Mouse (Mus musculus) intestine, embryonic 15.5 days (tissue): ENCODE measurements around the gene Med1. TPM values are rescaled to one million over a fixed set of nuclear protein-coding genes. Genes with fewer than 3 reads are reported as not detected.
A peak's percentile ranks its signal among the peaks of the same experiment; 100 is the strongest.
"Not testable (repeated sequence)": the region's sequence is repeated elsewhere in the genome, so short reads cannot be mapped to it uniquely, and the experiment has no call there.

Experiments used
- ATAC-seq: fragments of 200-750 bp; cut with Nextera tagmentation; 2 replicates; pipeline ENCODE4 v1.8.0; 2017; ENCODE audit warnings: moderate TSS enrichment, moderate library complexity
- H3K27ac ChIP-seq: fragments of 300-500 bp; sonication (generic); 2 replicates; pipeline ENCODE4 v1.5.1; 2015; ENCODE audit warnings: mild to moderate bottlenecking, inconsistent platforms
- H3K27me3 ChIP-seq: fragments of 300-500 bp; sonication (generic); replicated peaks from 2 replicates; pipeline ENCODE4 v1.6.1; 2015; ENCODE audit warnings: inconsistent platforms
- H3K36me3 ChIP-seq: fragments of 300-500 bp; sonication (generic); 2 replicates; pipeline ENCODE4 v1.6.1; 2015; ENCODE audit warnings: inconsistent platforms
- H3K4me1 ChIP-seq: fragments of 300-500 bp; sonication (generic); replicated peaks from 2 replicates; pipeline ENCODE4 v1.6.1; 2015; ENCODE audit warnings: inconsistent platforms
- H3K4me2 ChIP-seq: fragments of 300-500 bp; sonication (generic); replicated peaks from 2 replicates; pipeline ENCODE4 v1.6.1; 2015; ENCODE audit warnings: mild to moderate bottlenecking, inconsistent platforms
- H3K4me3 ChIP-seq: fragments of 300-500 bp; sonication (generic); replicated peaks from 2 replicates; pipeline ENCODE4 v1.5.1; 2015; ENCODE audit warnings: inconsistent platforms
- H3K9ac ChIP-seq: fragments of 300-500 bp; sonication (generic); 2 replicates; pipeline ENCODE4 v1.6.1; 2015; ENCODE audit warnings: inconsistent platforms
- H3K9me3 ChIP-seq: fragments of 300-500 bp; sonication (generic); 2 replicates; pipeline ENCODE4 v1.6.1; 2016; ENCODE audit warnings: inconsistent platforms
- WGBS: fragments of 180-500 bp; shearing (Covaris S2); methylation state at CpG from one replicate; pipeline ENCODE4 v1.1.7; 2015; 5-methylcytosine and 5-hydroxymethylcytosine counted together
- polyA plus RNA-seq: library from polyadenylated mRNA; unstranded; fragments of >200 nt; fragmentation: Nextera tagmentation; extraction: Ambion mirVana; gene quantifications from 2 replicates; pipeline ENCODE4 v1.2.1, GENCODE M21; 2015

Gene Med1
- polyA plus RNA-seq, result 53.6 and 63.0 TPM in 2 replicates

GRCm38 (mm10) chr11:98192901-98193805 is at the start of gene Med1:
Gene Med1, minus strand, starts transcription at chr11:98193293.
- Histone ChIP-seq H3K27me3 (no peaks in the 10 kb centered on the region), H3K27ac (peak within 1 kb of the TSS; percentile 92), H3K4me2 (peak within 1 kb of the TSS; percentile 72), H3K9me3 (no peaks in the 10 kb centered on the region), H3K36me3 (0 out of 2 replicates have a peak, but pooled peaks cover 4% of the 10 kb centered on the region), H3K4me1 (0 out of 2 replicates have a peak, but pooled peaks cover 9% of the 10 kb centered on the region), H3K9ac (peak within 1 kb of the TSS; percentile 93), H3K4me3 (peak within 1 kb of the TSS; percentile 85)
- WGBS, result under 1% methylated on average over 52 of the region's 53 CpGs
- ATAC-seq, result peak; percentile 97

GRCm38 (mm10) chr11:98238995-98239394 is 45.9 kb upstream of the Med1 start:
- H3K27ac ChIP-seq, result no peak overlapping the region
- H3K4me3 ChIP-seq, result no peak overlapping the region
- H3K36me3 ChIP-seq, result peaks cover 11% of the 10 kb centered on the region
- ATAC-seq, result no peak
- H3K9ac ChIP-seq, result no peak overlapping the region
- no peaks in the 10 kb centered on the region for H3K4me1 ChIP-seq
- no peaks in the 10 kb centered on the region for H3K9me3 ChIP-seq
- WGBS, result 69% methylated on average over 3 of the region's 3 CpGs
- H3K4me2 ChIP-seq, result no peak overlapping the region
- no peaks in the 10 kb centered on the region for H3K27me3 ChIP-seq

GRCm38 (mm10) chr11:98238416-98238815 is 45.3 kb upstream of the Med1 start:
- ATAC-seq, result no peak
- no peaks in the 10 kb centered on the region for H3K27me3 ChIP-seq
- H3K36me3 ChIP-seq, result peaks cover 11% of the 10 kb centered on the region
- H3K4me2 ChIP-seq, result no peak overlapping the region
- H3K27ac ChIP-seq, result no peak overlapping the region
- no peaks in the 10 kb centered on the region for H3K9me3 ChIP-seq
- H3K9ac ChIP-seq, result no peak overlapping the region
- 81% methylated on average over 3 of the region's 3 CpGs for WGBS
- H3K4me1 ChIP-seq, result no peaks in the 10 kb centered on the region
- H3K4me3 ChIP-seq, result no peak overlapping the region

- H3K9ac ChIP-seq, result no peak overlapping the region
- H3K27ac ChIP-seq, result no peak overlapping the region
- WGBS, result 85% methylated on average over 1 of the region's 1 CpGs
- H3K4me2 ChIP-seq, result no peak overlapping the region
- no peaks in the 10 kb centered on the region for H3K9me3 ChIP-seq
- no peak overlapping the region for H3K4me3 ChIP-seq
- no peak for ATAC-seq
- no peaks in the 10 kb centered on the region for H3K27me3 ChIP-seq
- H3K36me3 ChIP-seq, result peaks cover 14% of the 10 kb centered on the region
- no peaks in the 10 kb centered on the region for H3K4me1 ChIP-seq
Observed at GRCm38 (mm10) chr11:98226349-98226748, 33.3 kb upstream of the Med1 start.

GRCm38 (mm10) chr11:98213311-98213710 is 20.2 kb upstream of the Med1 start:
- Histone ChIP-seq H3K9ac (no peak overlapping the region), H3K4me2 (no peak overlapping the region), H3K27ac (no peak overlapping the region), H3K36me3 (peaks cover 25% of the 10 kb centered on the region), H3K4me1 (no peaks in the 10 kb centered on the region), H3K27me3 (no peaks in the 10 kb centered on the region), H3K9me3 (no peaks in the 10 kb centered on the region), H3K4me3 (no peak overlapping the region)
- no peak for ATAC-seq
- WGBS, result 88% methylated on average over 1 of the region's 1 CpGs

- H3K4me3 ChIP-seq, H3K27ac ChIP-seq, H3K9ac ChIP-seq, H3K4me2 ChIP-seq, H3K4me1 ChIP-seq, H3K9me3 ChIP-seq, ATAC-seq, H3K27me3 ChIP-seq: not testable (repeated sequence)
- 84% methylated on average over 4 of the region's 5 CpGs for WGBS
- peaks cover 26% of the 10 kb centered on the region for H3K36me3 ChIP-seq
Observed at GRCm38 (mm10) chr11:98209661-98210060, 16.6 kb upstream of the Med1 start.

GRCm38 (mm10) chr11:98206281-98206680 is 13.2 kb upstream of the Med1 start:
- not testable (repeated sequence) for H3K4me3 ChIP-seq, ATAC-seq, H3K27ac ChIP-seq, H3K9ac ChIP-seq, H3K4me1 ChIP-seq, H3K27me3 ChIP-seq, H3K9me3 ChIP-seq
- WGBS, result 79% methylated on average over 3 of the region's 3 CpGs
- peak overlapping the region; percentile 34 for H3K4me2 ChIP-seq
- H3K36me3 ChIP-seq, result peaks cover 19% of the 10 kb centered on the region; the same call in 1 of the 2 replicates

GRCm38 (mm10) chr11:98205463-98205862 is 12.4 kb upstream of the Med1 start:
- H3K36me3 ChIP-seq, result peaks cover 14% of the 10 kb centered on the region; the same call in 1 of the 2 replicates
- ATAC-seq, result no peak
- H3K27ac ChIP-seq, result no peak overlapping the region
- peak overlapping the region; percentile 34 for H3K4me2 ChIP-seq
- H3K4me1 ChIP-seq, result peaks cover 4% of the 10 kb centered on the region; the same call in 1 of the 2 replicates
- no peak overlapping the region for H3K4me3 ChIP-seq
- no peak overlapping the region for H3K9ac ChIP-seq
- no peaks in the 10 kb centered on the region for H3K9me3 ChIP-seq
- H3K27me3 ChIP-seq, result no peaks in the 10 kb centered on the region

GRCm38 (mm10) chr11:98203931-98204421 is 10.9 kb upstream of the Med1 start:
- no peaks in the 10 kb centered on the region for H3K9me3 ChIP-seq
- H3K4me1 ChIP-seq, result peaks cover 4% of the 10 kb centered on the region; the same call in 1 of the 2 replicates
- peak overlapping the region; percentile 81 for H3K4me2 ChIP-seq
- no peak for ATAC-seq
- peak overlapping the region; percentile 100; the same call in 1 of the 2 replicates for H3K27ac ChIP-seq
- H3K36me3 ChIP-seq, result peaks cover 5% of the 10 kb centered on the region; the same call in 1 of the 2 replicates
- H3K9ac ChIP-seq, result peak overlapping the region; percentile 99
- WGBS, result under 1% methylated on average over 16 of the region's 16 CpGs
- no peaks in the 10 kb centered on the region for H3K27me3 ChIP-seq
- peak overlapping the region; percentile 78 for H3K4me3 ChIP-seq

- no peaks in the 10 kb centered on the region for H3K9me3 ChIP-seq
- WGBS, result under 1% methylated on average over 37 of the region's 37 CpGs
- ATAC-seq, result peak; percentile 60
Observed at GRCm38 (mm10) chr11:98203351-98203911, 10.3 kb upstream of the Med1 start.

GRCm38 (mm10) chr11:98202641-98203350 is 9.7 kb upstream of the Med1 start, which contains the start of gene Cdk12:
Gene Cdk12, plus strand, starts transcription at chr11:98203059.
- H3K4me2 ChIP-seq, result peak within 1 kb of the TSS; percentile 81
- no peaks in the 10 kb centered on the region for H3K27me3 ChIP-seq
- H3K36me3 ChIP-seq, result no peaks in the 10 kb centered on the region
- peak within 1 kb of the TSS; percentile 99 for H3K9ac ChIP-seq
- H3K9me3 ChIP-seq, result no peaks in the 10 kb centered on the region
- under 1% methylated on average over 58 of the region's 63 CpGs for WGBS
- peak; percentile 94 for ATAC-seq
- H3K27ac ChIP-seq, result peak within 1 kb of the TSS; percentile 100
- H3K4me3 ChIP-seq, result peak within 1 kb of the TSS; percentile 78
- peaks cover 4% of the 10 kb centered on the region; the same call in 1 of the 2 replicates for H3K4me1 ChIP-seq

More at GRCm38 (mm10) chr11:98203351-98203911, 10.3 kb upstream of the Med1 start:
- peak overlapping the region; percentile 81 for H3K4me2 ChIP-seq
- peaks cover 4% of the 10 kb centered on the region; the same call in 1 of the 2 replicates for H3K4me1 ChIP-seq
- H3K4me3 ChIP-seq, result peak overlapping the region; percentile 78
- 0 out of 2 replicates have a peak, but pooled peaks cover 2% of the 10 kb centered on the region for H3K36me3 ChIP-seq
- H3K27me3 ChIP-seq, result no peaks in the 10 kb centered on the region
- H3K9ac ChIP-seq, result peak overlapping the region; percentile 99
- H3K27ac ChIP-seq, result peak overlapping the region; percentile 100
